Mouse (Mus musculus) midbrain, postnatal 0 days (tissue): Measurements from ENCODE around the gene Ddr2. TPM values are rescaled to one million over a fixed set of nuclear protein-coding genes. Genes with fewer than 3 reads are reported as not detected.

Experiments
- ATAC-seq: fragments of 200-750 bp; cut with Nextera tagmentation; 2 replicates; pipeline ENCODE4 v1.8.0; 2017; ENCODE audit warnings: moderate number of reproducible peaks, mild to moderate bottlenecking, moderate TSS enrichment, moderate library complexity; ENCODE audit not compliant: low FRiP score
- DNase-seq: peaks from one replicate; pipeline ENCODE4 v3.0.0-alpha.2; 2015; ENCODE audit warnings: low spot score
- H3K27ac ChIP-seq: fragments of 300-500 bp; sonication (generic); 2 replicates; pipeline ENCODE4 v1.5.1; 2014; ENCODE audit warnings: low read depth, mild to moderate bottlenecking, low read length, mixed read lengths
- H3K27me3 ChIP-seq: fragments of 300-500 bp; sonication (generic); 2 replicates; pipeline ENCODE4 v1.6.1; 2014; ENCODE audit warnings: low read length, control low read depth, mixed read lengths; ENCODE audit not compliant: insufficient read depth
- H3K36me3 ChIP-seq: fragments of 300-500 bp; sonication (generic); 2 replicates; pipeline ENCODE4 v1.6.1; 2014; ENCODE audit warnings: low read length, control low read depth, mixed read lengths; ENCODE audit not compliant: insufficient read depth
- H3K4me1 ChIP-seq: fragments of 300-500 bp; sonication (generic); 2 replicates; pipeline ENCODE4 v1.6.1; 2014; ENCODE audit warnings: mild to moderate bottlenecking, control low read depth, antibody characterized with exemption, low read length, mixed read lengths; ENCODE audit not compliant: insufficient read depth
- H3K4me2 ChIP-seq: fragments of 300-500 bp; sonication (generic); 2 replicates; pipeline ENCODE4 v1.6.1; 2014; ENCODE audit warnings: low read depth, mild to moderate bottlenecking, low read length, mixed read lengths; ENCODE audit not compliant: poor library complexity, severe bottlenecking
- H3K4me3 ChIP-seq: fragments of 300-500 bp; sonication (generic); 2 replicates; pipeline ENCODE4 v1.5.1; 2014; ENCODE audit warnings: low read depth, mild to moderate bottlenecking, low read length, moderate library complexity
- H3K9ac ChIP-seq: fragments of 300-500 bp; sonication (generic); replicated peaks from 2 replicates; pipeline ENCODE4 v1.6.1; 2014; ENCODE audit warnings: mild to moderate bottlenecking, low read length, moderate library complexity, mixed read lengths; ENCODE audit not compliant: poor library complexity, severe bottlenecking
- H3K9me3 ChIP-seq: fragments of 300-500 bp; sonication (generic); 2 replicates; pipeline ENCODE4 v1.6.1; 2016; ENCODE audit warnings: low read length, control low read depth
- CTCF ChIP-seq: IDR thresholded peaks from 2 replicates; pipeline ENCODE4 v1.5.1; 2016; ENCODE audit warnings: antibody characterized with exemption, mild to moderate bottlenecking
- WGBS: fragments of 180-500 bp; shearing (Covaris S2); extraction: QIAGEN DNeasy Blood & Tissue Kit; methylation state at CpG from one replicate; pipeline ENCODE4 v1.1.7; 2014; 5-methylcytosine and 5-hydroxymethylcytosine counted together
- polyA plus RNA-seq: library from polyadenylated mRNA; unstranded; fragments of >200 nt; fragmentation: Nextera tagmentation; extraction: Ambion mirVana; gene quantifications from 2 replicates; pipeline ENCODE4 v1.2.1, GENCODE M21; 2015
- total RNA-seq: library from RNA; depleted of rRNA; stranded (reverse); fragments of >200 nt; gene quantifications from 2 replicates; pipeline ENCODE4 v1.2.3, GENCODE M21; 2014

The Ddr2 gene
- total and polyA plus RNA-seq, 2 experiments from 2014 or later: 8.0 to 8.2 TPM

DNA sequence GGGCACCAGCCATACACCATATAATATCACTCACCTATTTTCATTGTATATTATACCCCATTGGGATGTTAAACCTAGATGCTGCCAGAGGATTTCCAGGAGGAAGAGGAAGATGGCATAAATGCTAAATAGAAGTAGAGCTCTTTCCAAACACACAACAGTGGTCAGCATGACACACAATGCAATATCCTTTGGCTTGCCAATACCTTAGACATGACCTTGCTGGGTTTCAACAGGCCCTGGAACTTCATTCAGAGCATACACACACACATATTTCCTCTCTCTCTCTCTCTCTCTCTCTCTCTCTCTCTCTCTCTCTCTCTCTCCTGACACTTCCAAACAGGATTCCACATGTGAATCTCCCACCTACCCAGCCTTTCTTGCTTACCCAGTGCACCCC is 66.8 kb downstream of the Ddr2 start:
- H3K4me2 ChIP-seq: no peak overlapping the region

GRCm38 (mm10) chr1:170042996-170043395 is 67.6 kb downstream of the Ddr2 start:
- Histone ChIP-seq H3K4me1 (no peaks in the 10 kb centered on the region), H3K9me3 (no peaks in the 10 kb centered on the region), H3K27me3 (no peaks in the 10 kb centered on the region), H3K4me3 (no peak overlapping the region), H3K36me3 (no peaks in the 10 kb centered on the region), H3K9ac (no peak overlapping the region), H3K4me2 (no peak overlapping the region), H3K27ac (no peak overlapping the region)
- WGBS: 92% methylated on average over 5 of the region's 5 CpGs
- TF ChIP-seq CTCF: no peak
- ATAC-seq: no peak
- DNase-seq: no peak

More for the DNA sequence above, 66.8 kb downstream of the Ddr2 start:
- ATAC-seq (no peak), DNase-seq (no peak)
- Histone ChIP-seq H3K4me1 (no peaks in the 10 kb centered on the region), H3K4me3 (no peak overlapping the region), H3K9ac (no peak overlapping the region), H3K9me3 (no peaks in the 10 kb centered on the region), H3K27me3 (no peaks in the 10 kb centered on the region), H3K36me3 (no peaks in the 10 kb centered on the region), H3K27ac (no peak overlapping the region)
- no peak for TF ChIP-seq CTCF

DNA sequence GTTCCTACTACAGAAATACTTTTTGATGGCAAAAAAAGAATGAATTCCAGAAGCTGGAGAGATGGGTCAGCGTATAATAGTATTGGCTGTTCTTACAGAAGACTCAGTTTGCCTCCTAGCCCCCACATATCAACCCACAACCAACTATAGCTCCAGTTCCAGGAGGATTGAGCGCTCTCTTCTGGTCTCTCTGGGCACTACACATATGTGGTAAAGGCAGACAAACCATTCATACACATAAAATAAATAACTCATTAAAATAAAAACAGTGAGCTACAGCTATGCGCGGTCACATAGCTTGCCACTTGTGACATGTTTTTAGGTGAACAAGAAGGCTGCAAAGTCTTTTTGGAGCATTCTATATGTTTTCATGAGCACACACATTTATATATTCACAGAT is 71.2 kb downstream of the Ddr2 start:
- ATAC-seq: no peak
- Histone ChIP-seq H3K9ac (no peak overlapping the region), H3K36me3 (no peaks in the 10 kb centered on the region), H3K4me3 (no peak overlapping the region), H3K4me2 (no peak overlapping the region), H3K27ac (no peak overlapping the region), H3K9me3 (no peaks in the 10 kb centered on the region), H3K27me3 (no peaks in the 10 kb centered on the region), H3K4me1 (no peaks in the 10 kb centered on the region)
- no peak for TF ChIP-seq CTCF
- 63% methylated on average over 4 of the region's 4 CpGs for WGBS
- DNase-seq: no peak

DNA sequence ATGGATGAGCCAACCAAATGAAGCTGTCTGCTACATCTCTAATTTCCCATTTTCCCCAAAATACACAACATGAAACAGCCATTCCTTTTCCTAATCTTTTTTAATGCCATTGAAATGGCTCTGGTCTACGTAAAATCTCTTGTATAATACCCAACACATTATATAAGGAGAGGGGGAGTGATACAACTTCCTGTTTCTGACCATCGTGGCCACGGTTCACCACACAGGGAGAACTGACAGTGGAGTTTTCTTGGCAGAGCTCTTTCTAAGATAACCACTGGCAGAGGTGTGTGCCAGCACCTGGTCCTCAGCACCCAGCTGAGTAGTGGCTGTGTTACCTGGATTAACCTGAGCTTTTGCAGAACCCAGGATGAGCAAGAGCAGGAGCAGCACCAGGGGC is 75.0 kb downstream of the Ddr2 start:
- Histone ChIP-seq H3K27ac (no peak overlapping the region), H3K27me3 (no peaks in the 10 kb centered on the region), H3K9ac (no peak overlapping the region), H3K4me3 (no peak overlapping the region), H3K4me1 (no peaks in the 10 kb centered on the region), H3K4me2 (no peak overlapping the region), H3K9me3 (no peaks in the 10 kb centered on the region), H3K36me3 (no peaks in the 10 kb centered on the region)
- TF ChIP-seq CTCF: no peak
- 92% methylated on average over 3 of the region's 3 CpGs for WGBS
- DNase-seq: no peak
- no peak for ATAC-seq

DNA sequence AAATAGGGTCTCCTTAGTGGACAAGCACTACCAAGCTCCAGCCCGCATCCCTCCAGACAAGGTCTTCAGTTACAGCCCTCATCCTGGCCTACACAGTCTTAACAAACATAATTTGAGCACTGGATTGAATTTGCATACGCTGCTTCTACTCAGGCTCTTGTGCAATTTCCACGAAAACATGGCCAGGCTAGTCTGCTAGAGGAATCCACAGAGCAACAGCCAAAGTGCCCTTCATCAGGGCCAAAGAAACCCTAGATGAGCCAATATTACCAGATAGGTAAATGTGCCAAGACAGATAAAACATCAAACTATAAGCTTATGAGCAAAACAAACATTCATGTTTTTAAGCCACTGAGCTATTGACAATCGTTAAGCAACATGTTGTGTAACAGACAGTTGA is 75.6 kb downstream of the Ddr2 start:
- 93% methylated on average over 4 of the region's 4 CpGs for WGBS
- H3K9ac ChIP-seq: no peak overlapping the region
- H3K4me3 ChIP-seq: no peak overlapping the region
- no peaks in the 10 kb centered on the region for H3K9me3 ChIP-seq
- no peak overlapping the region for H3K27ac ChIP-seq
- no peak overlapping the region for H3K4me2 ChIP-seq
- no peak for ATAC-seq
- TF ChIP-seq CTCF: no peak
- no peaks in the 10 kb centered on the region for H3K36me3 ChIP-seq
- no peaks in the 10 kb centered on the region for H3K27me3 ChIP-seq
- DNase-seq: no peak
- no peaks in the 10 kb centered on the region for H3K4me1 ChIP-seq

- Histone ChIP-seq H3K4me1 (no peaks in the 10 kb centered on the region), H3K9me3 (peaks cover 4% of the 10 kb centered on the region; the same call in 1 of the 2 replicates), H3K9ac (no peak overlapping the region), H3K27me3 (no peaks in the 10 kb centered on the region), H3K4me3 (no peak overlapping the region), H3K27ac (no peak overlapping the region), H3K36me3 (no peaks in the 10 kb centered on the region), H3K4me2 (no peak overlapping the region)
- DNase-seq (no peak), ATAC-seq (no peak)
- no peak for TF ChIP-seq CTCF
- WGBS: 90% methylated on average over 3 of the region's 3 CpGs
These were observed 78.9 kb downstream of the Ddr2 start for GRCm38 (mm10) chr1:170031656-170032055.
